Mouse (Mus musculus) embryonic facial prominence, embryonic 15.5 days (tissue): Measurements from ENCODE around the gene Adamts17. TPM values are rescaled to one million over a fixed set of nuclear protein-coding genes. Genes with fewer than 3 reads are reported as not detected.

Experiments used
- ATAC-seq: fragments of 200-750 bp; cut with Nextera tagmentation; 2 replicates; pipeline ENCODE4 v1.8.0; 2017; ENCODE audit warnings: low read depth, moderate TSS enrichment; ENCODE audit not compliant: insufficient number of reproducible peaks, low FRiP score, low TSS enrichment
- H3K27ac ChIP-seq: fragments of 300-500 bp; sonication (generic); replicated peaks from 2 replicates; pipeline ENCODE4 v1.5.1; 2015; ENCODE audit warnings: mild to moderate bottlenecking, inconsistent platforms
- H3K27me3 ChIP-seq: fragments of 300-500 bp; sonication (generic); 2 replicates; pipeline ENCODE4 v1.6.1; 2015; ENCODE audit warnings: inconsistent platforms
- H3K36me3 ChIP-seq: fragments of 300-500 bp; sonication (generic); 2 replicates; pipeline ENCODE4 v1.6.1; 2015; ENCODE audit warnings: mild to moderate bottlenecking, inconsistent platforms
- H3K4me1 ChIP-seq: fragments of 300-500 bp; sonication (generic); 2 replicates; pipeline ENCODE4 v1.6.1; 2015; ENCODE audit warnings: inconsistent platforms
- H3K4me2 ChIP-seq: fragments of 300-500 bp; sonication (generic); replicated peaks from 2 replicates; pipeline ENCODE4 v1.6.1; 2015; ENCODE audit warnings: mild to moderate bottlenecking, inconsistent platforms
- H3K4me3 ChIP-seq: fragments of 300-500 bp; sonication (generic); replicated peaks from 2 replicates; pipeline ENCODE4 v1.5.1; 2015; ENCODE audit warnings: mild to moderate bottlenecking, inconsistent platforms
- H3K9ac ChIP-seq: fragments of 300-500 bp; sonication (generic); 2 replicates; pipeline ENCODE4 v1.6.1; 2015; ENCODE audit warnings: inconsistent platforms
- H3K9me3 ChIP-seq: fragments of 300-500 bp; sonication (generic); replicated peaks from 2 replicates; pipeline ENCODE4 v1.6.1; 2016; ENCODE audit warnings: inconsistent platforms
- WGBS: fragments of 180-500 bp; shearing (Covaris S2); methylation state at CpG from one replicate; pipeline ENCODE4 v1.1.7; 2015; 5-methylcytosine and 5-hydroxymethylcytosine counted together
- polyA plus RNA-seq: library from polyadenylated mRNA; unstranded; fragments of >200 nt; fragmentation: Nextera tagmentation; extraction: Ambion mirVana; gene quantifications from 2 replicates; pipeline ENCODE4 v1.2.1, GENCODE M21; 2015

Gene Adamts17
- polyA plus RNA-seq, 1 experiment from 2014 or later = 17.4 TPM

- H3K27ac ChIP-seq = no peak overlapping the region
- ATAC-seq = no peak
- WGBS = 93% methylated on average over 6 of the region's 6 CpGs
- no peak overlapping the region for H3K9ac ChIP-seq
- no peak overlapping the region for H3K4me2 ChIP-seq
- H3K4me3 ChIP-seq = no peak overlapping the region
- no peaks in the 10 kb centered on the region for H3K27me3 ChIP-seq
- no peaks in the 10 kb centered on the region for H3K9me3 ChIP-seq
- H3K36me3 ChIP-seq = peaks cover 5% of the 10 kb centered on the region; the same call in 1 of the 2 replicates
- H3K4me1 ChIP-seq = no peaks in the 10 kb centered on the region
These were observed 205.7 kb downstream of the Adamts17 start for GRCm38 (mm10) chr7:67045202-67045601.

- no peaks in the 10 kb centered on the region for H3K9me3 ChIP-seq
- H3K4me1 ChIP-seq = no peaks in the 10 kb centered on the region
- ATAC-seq = no peak
- H3K4me3 ChIP-seq = no peak overlapping the region
- no peaks in the 10 kb centered on the region; the same call in 1 of the 2 replicates for H3K36me3 ChIP-seq
- H3K27ac ChIP-seq = no peak overlapping the region
- 94% methylated on average over 2 of the region's 2 CpGs for WGBS
- H3K9ac ChIP-seq = no peak overlapping the region
- H3K4me2 ChIP-seq = no peak overlapping the region
- H3K27me3 ChIP-seq = no peaks in the 10 kb centered on the region
These were observed 209.7 kb downstream of the Adamts17 start for GRCm38 (mm10) chr7:67049206-67049605.

GRCm38 (mm10) chr7:67050424-67050823, 210.9 kb downstream of the Adamts17 start:
- H3K4me2 ChIP-seq = no peak overlapping the region
- no peaks in the 10 kb centered on the region for H3K9me3 ChIP-seq
- H3K4me1 ChIP-seq = no peaks in the 10 kb centered on the region
- no peaks in the 10 kb centered on the region; the same call in 1 of the 2 replicates for H3K36me3 ChIP-seq
- 84% methylated on average over 3 of the region's 3 CpGs for WGBS
- no peaks in the 10 kb centered on the region for H3K27me3 ChIP-seq
- no peak overlapping the region for H3K4me3 ChIP-seq
- H3K9ac ChIP-seq = no peak overlapping the region
- ATAC-seq = no peak
- H3K27ac ChIP-seq = no peak overlapping the region

- ATAC-seq = no peak
- Histone ChIP-seq H3K9ac (no peak overlapping the region), H3K4me1 (no peaks in the 10 kb centered on the region), H3K27me3 (no peaks in the 10 kb centered on the region), H3K4me2 (no peak overlapping the region), H3K9me3 (no peaks in the 10 kb centered on the region), H3K27ac (no peak overlapping the region), H3K36me3 (no peaks in the 10 kb centered on the region; the same call in 1 of the 2 replicates), H3K4me3 (no peak overlapping the region)
- 76% methylated on average over 7 of the region's 7 CpGs for WGBS
These were observed 211.7 kb downstream of the Adamts17 start for GRCm38 (mm10) chr7:67051089-67051718.

GRCm38 (mm10) chr7:67054876-67055275, 215.3 kb downstream of the Adamts17 start:
- Histone ChIP-seq H3K9me3 (no peaks in the 10 kb centered on the region), H3K4me1 (no peaks in the 10 kb centered on the region), H3K9ac (no peak overlapping the region), H3K27me3 (no peaks in the 10 kb centered on the region), H3K36me3 (no peaks in the 10 kb centered on the region; the same call in 1 of the 2 replicates), H3K4me3 (no peak overlapping the region), H3K4me2 (no peak overlapping the region), H3K27ac (no peak overlapping the region)
- 92% methylated on average over 3 of the region's 3 CpGs for WGBS
- no peak for ATAC-seq

GRCm38 (mm10) chr7:67055510-67055909, 216.0 kb downstream of the Adamts17 start:
- ATAC-seq = no peak
- whole genome bisulfite sequencing = 56% methylated on average over 3 of the region's 3 CpGs
- Histone ChIP-seq H3K9me3 (no peaks in the 10 kb centered on the region), H3K4me1 (0 out of 2 replicates have a peak, but pooled peaks cover under 1% of the 10 kb centered on the region), H3K36me3 (no peaks in the 10 kb centered on the region; the same call in 1 of the 2 replicates), H3K27ac (no peak overlapping the region), H3K4me3 (no peak overlapping the region), H3K9ac (no peak overlapping the region), H3K4me2 (no peak overlapping the region), H3K27me3 (no peaks in the 10 kb centered on the region)

- 75% methylated on average over 9 of the region's 9 CpGs for WGBS
- peaks cover 17% of the 10 kb centered on the region; the same call in 1 of the 2 replicates for H3K4me1 ChIP-seq
- H3K9me3 ChIP-seq = no peaks in the 10 kb centered on the region
- H3K9ac ChIP-seq = no peak overlapping the region
- H3K36me3 ChIP-seq = no peaks in the 10 kb centered on the region
- no peak overlapping the region for H3K4me2 ChIP-seq
- ATAC-seq = no peak
- H3K27me3 ChIP-seq = no peaks in the 10 kb centered on the region
- no peak overlapping the region for H3K27ac ChIP-seq
- H3K4me3 ChIP-seq = no peak overlapping the region
These were observed 222.2 kb downstream of the Adamts17 start for GRCm38 (mm10) chr7:67061756-67062155.

GRCm38 (mm10) chr7:67062571-67062970, 223.0 kb downstream of the Adamts17 start:
- no peaks in the 10 kb centered on the region for H3K27me3 ChIP-seq
- H3K4me3 ChIP-seq = no peak overlapping the region
- H3K4me1 ChIP-seq = peaks cover 17% of the 10 kb centered on the region; the same call in 1 of the 2 replicates
- no peaks in the 10 kb centered on the region for H3K9me3 ChIP-seq
- H3K9ac ChIP-seq = no peak overlapping the region
- no peaks in the 10 kb centered on the region for H3K36me3 ChIP-seq
- H3K4me2 ChIP-seq = no peak overlapping the region
- no peak for ATAC-seq
- 84% methylated on average over 2 of the region's 2 CpGs for WGBS
- no peak overlapping the region for H3K27ac ChIP-seq

GRCm38 (mm10) chr7:67064627-67065305, 225.2 kb downstream of the Adamts17 start:
- peaks cover 23% of the 10 kb centered on the region for H3K4me1 ChIP-seq
- no peak overlapping the region for H3K4me2 ChIP-seq
- H3K9ac ChIP-seq = no peak overlapping the region
- H3K4me3 ChIP-seq = no peak overlapping the region
- no peaks in the 10 kb centered on the region for H3K36me3 ChIP-seq
- peak overlapping the region; percentile 55 for H3K27ac ChIP-seq
- peak; percentile 60; the same call in 1 of the 2 replicates for ATAC-seq
- no peaks in the 10 kb centered on the region for H3K9me3 ChIP-seq
- 62% methylated on average over 10 of the region's 10 CpGs for WGBS
- no peaks in the 10 kb centered on the region for H3K27me3 ChIP-seq

- H3K9me3 ChIP-seq = no peaks in the 10 kb centered on the region
- ATAC-seq = no peak
- H3K27ac ChIP-seq = no peak overlapping the region
- H3K36me3 ChIP-seq = no peaks in the 10 kb centered on the region
- no peak overlapping the region for H3K4me3 ChIP-seq
- H3K4me1 ChIP-seq = peaks cover 22% of the 10 kb centered on the region
- no peak overlapping the region for H3K9ac ChIP-seq
- H3K4me2 ChIP-seq = no peak overlapping the region
- 79% methylated on average over 4 of the region's 4 CpGs for WGBS
- no peaks in the 10 kb centered on the region for H3K27me3 ChIP-seq
These were observed 226.1 kb downstream of the Adamts17 start for GRCm38 (mm10) chr7:67065631-67066030.

- H3K4me3 ChIP-seq = no peak overlapping the region
- no peak for ATAC-seq
- peaks cover 6% of the 10 kb centered on the region; the same call in 1 of the 2 replicates for H3K4me1 ChIP-seq
- no peak overlapping the region for H3K4me2 ChIP-seq
- 0 out of 2 replicates have a peak, but pooled peaks cover 2% of the 10 kb centered on the region for H3K36me3 ChIP-seq
- H3K27ac ChIP-seq = no peak overlapping the region
- no peak overlapping the region for H3K9ac ChIP-seq
- WGBS = 82% methylated on average over 10 of the region's 10 CpGs
- no peaks in the 10 kb centered on the region for H3K27me3 ChIP-seq
- no peaks in the 10 kb centered on the region for H3K9me3 ChIP-seq
These were observed 232.6 kb downstream of the Adamts17 start for GRCm38 (mm10) chr7:67072015-67072685.
